Mouse (Mus musculus) myocyte (in vitro differentiated cells): ENCODE data around the gene Dmxl2.

Experiments
- MYOG ChIP-seq, 3 experiments: IDR thresholded peaks; one replicate each; pipeline ENCODE4 v1.6.1; 2011; ENCODE audit warnings: control low read depth in 2 of 3, low read depth in 2 of 3, mild to moderate bottlenecking in 2 of 3; ENCODE audit not compliant: insufficient read length in 2 of 3, control insufficient read depth in 1 of 3, insufficient read depth in 1 of 3
- POLR2A ChIP-seq: IDR thresholded peaks from one replicate; pipeline ENCODE4 v1.6.1; 2011; ENCODE audit warnings: low read depth, mild to moderate bottlenecking, control low read depth, moderate library complexity; ENCODE audit not compliant: insufficient read length
- POLR2AphosphoS2 ChIP-seq: IDR thresholded peaks from one replicate; pipeline ENCODE4 v1.6.1; 2011; ENCODE audit warnings: low read depth, control low read depth; ENCODE audit not compliant: insufficient read length
- USF1 ChIP-seq: IDR thresholded peaks from one replicate; pipeline ENCODE4 v1.6.1; 2011; ENCODE audit warnings: low read depth, mild to moderate bottlenecking, control low read depth, moderate library complexity

- TF ChIP-seq MYOG (IDR thresholded peaks at IDR 0.05; ENCODE audit: control insufficient read depth in 1 of 3, insufficient read depth in 1 of 3, insufficient read length in 2 of 3, low read depth in 2 of 3) (no peak), POLR2A (no peak), USF1 (no peak), POLR2AphosphoS2 (no peak)
Observed at GRCm38 (mm10) chr9:54329201-54329600, 172.2 kb downstream of the Dmxl2 start.
